Mouse (Mus musculus) thymus, adult 2 months (tissue): Measurements from ENCODE around the gene Trp53i11. TPM values are rescaled to one million over a fixed set of nuclear protein-coding genes. Genes with fewer than 3 reads are reported as not detected.

Experiments
- DNase-seq: peaks from one replicate; pipeline ENCODE4 v3.0.0; 2021
- H3K27ac ChIP-seq: fragments of 200-500 bp; 2 replicates; pipeline ENCODE4 v1.5.1; 2012; ENCODE audit warnings: low read length, control low read depth; ENCODE audit not compliant: control insufficient read depth, insufficient read depth
- H3K27me3 ChIP-seq: fragments of 200-500 bp; 2 replicates; pipeline ENCODE4 v1.6.1; 2012; ENCODE audit warnings: mild to moderate bottlenecking, low read length, moderate library complexity, mixed read lengths; ENCODE audit not compliant: control insufficient read depth, insufficient read depth
- H3K36me3 ChIP-seq: fragments of 200-500 bp; 2 replicates; pipeline ENCODE4 v1.6.1; 2012; ENCODE audit warnings: mild to moderate bottlenecking, low read length, moderate library complexity; ENCODE audit not compliant: control insufficient read depth, insufficient read depth
- H3K4me1 ChIP-seq: fragments of 200-500 bp; replicated peaks from 2 replicates; pipeline ENCODE4 v1.6.1; 2012; ENCODE audit warnings: low read length; ENCODE audit not compliant: control insufficient read depth, insufficient read depth
- H3K4me3 ChIP-seq: fragments of 200-500 bp; 2 replicates; pipeline ENCODE4 v1.5.1; 2012; ENCODE audit warnings: mild to moderate bottlenecking, low read length, control low read depth, moderate library complexity; ENCODE audit not compliant: control insufficient read depth, insufficient read depth
- CTCF ChIP-seq: fragments of 200-500 bp; IDR thresholded peaks from 2 replicates; pipeline ENCODE4 v1.5.1; 2012; ENCODE audit warnings: mild to moderate bottlenecking, control low read depth, low read length, moderate library complexity, borderline replicate concordance; ENCODE audit not compliant: control insufficient read depth, poor library complexity, insufficient read depth; ENCODE audit errors: extremely low read depth
- POLR2A ChIP-seq: fragments of 200-500 bp; IDR thresholded peaks from 2 replicates; pipeline ENCODE4 v1.6.1; 2012; ENCODE audit warnings: mild to moderate bottlenecking, low read length, control low read depth, moderate library complexity; ENCODE audit not compliant: control insufficient read depth, poor library complexity, insufficient read depth; ENCODE audit errors: extremely low read depth
- WGBS: fragments of 180-500 bp; shearing (Covaris S2); methylation state at CpG from one replicate; pipeline ENCODE4 v1.1.7; 2018; 5-methylcytosine and 5-hydroxymethylcytosine counted together
- polyA plus RNA-seq: library from polyadenylated mRNA; depleted of rRNA; stranded (reverse); fragments of >200 nt; gene quantifications from 2 replicates; pipeline ENCODE4 v1.2.3, GENCODE M21; 2012; rRNA removed

The Trp53i11 gene
- 444 and 462 TPM in 2 replicates for polyA plus RNA-seq

- Histone ChIP-seq H3K36me3 (no peaks in the 10 kb centered on the region), H3K4me3 (peak within 1 kb of the TSS; percentile 62), H3K27ac (peak within 1 kb of the TSS; percentile 98), H3K27me3 (no peaks in the 10 kb centered on the region), H3K4me1 (peaks cover 45% of the 10 kb centered on the region)
- peak; percentile 74 for TF ChIP-seq POLR2A
- peak; percentile 81; the same call in 1 of the 2 replicates for TF ChIP-seq CTCF
- under 1% methylated on average over 69 of the region's 69 CpGs for WGBS
- DNase-seq = peak; percentile 99
Observed at GRCm38 (mm10) chr2:93187323-93187996, at the start of gene Trp53i11. Gene Trp53i11 (plus strand): TSS chr2:93187548.

GRCm38 (mm10) chr2:93139476-93139875 is 47.9 kb upstream of the Trp53i11 start:
- DNase-seq = no peak
- WGBS = 93% methylated on average over 7 of the region's 7 CpGs
- no peaks in the 10 kb centered on the region for H3K36me3 ChIP-seq
- H3K4me3 ChIP-seq = no peak overlapping the region
- peaks cover 9% of the 10 kb centered on the region for H3K4me1 ChIP-seq
- no peaks in the 10 kb centered on the region for H3K27me3 ChIP-seq
- no peak overlapping the region for H3K27ac ChIP-seq
- TF ChIP-seq CTCF = no peak
- no peak for TF ChIP-seq POLR2A

- TF ChIP-seq POLR2A (no peak), CTCF (no peak)
- H3K27me3 ChIP-seq = no peaks in the 10 kb centered on the region
- 0 out of 2 replicates have a peak, but pooled peaks cover 3% of the 10 kb centered on the region for H3K4me1 ChIP-seq
- no peak for DNase-seq
- H3K36me3 ChIP-seq = no peaks in the 10 kb centered on the region
- WGBS = 87% methylated on average over 3 of the region's 3 CpGs
- H3K4me3 ChIP-seq = no peak overlapping the region
- H3K27ac ChIP-seq = no peak overlapping the region
Observed at GRCm38 (mm10) chr2:93141329-93141728, 46.0 kb upstream of the Trp53i11 start.

- Histone ChIP-seq H3K4me3 (no peak overlapping the region), H3K27ac (no peak overlapping the region), H3K4me1 (0 out of 2 replicates have a peak, but pooled peaks cover 3% of the 10 kb centered on the region), H3K27me3 (no peaks in the 10 kb centered on the region), H3K36me3 (no peaks in the 10 kb centered on the region)
- TF ChIP-seq POLR2A = no peak
- no peak for TF ChIP-seq CTCF
- WGBS = 93% methylated on average over 7 of the region's 7 CpGs
- DNase-seq = no peak
Observed at GRCm38 (mm10) chr2:93142616-93143015, 44.7 kb upstream of the Trp53i11 start.

- H3K27me3 ChIP-seq = no peaks in the 10 kb centered on the region
- no peak overlapping the region for H3K27ac ChIP-seq
- 96% methylated on average over 3 of the region's 3 CpGs for WGBS
- H3K36me3 ChIP-seq = no peaks in the 10 kb centered on the region
- H3K4me1 ChIP-seq = 0 out of 2 replicates have a peak, but pooled peaks cover 3% of the 10 kb centered on the region
- DNase-seq = no peak
- TF ChIP-seq CTCF (no peak), POLR2A (no peak)
- H3K4me3 ChIP-seq = no peak overlapping the region
Observed at GRCm38 (mm10) chr2:93144126-93144525, 43.2 kb upstream of the Trp53i11 start.

GRCm38 (mm10) chr2:93150009-93150408 is 37.3 kb upstream of the Trp53i11 start:
- TF ChIP-seq POLR2A = no peak
- TF ChIP-seq CTCF = no peak
- H3K27me3 ChIP-seq = no peaks in the 10 kb centered on the region
- H3K27ac ChIP-seq = no peak overlapping the region
- no peak for DNase-seq
- WGBS = 97% methylated on average over 2 of the region's 2 CpGs
- H3K4me1 ChIP-seq = peaks cover 24% of the 10 kb centered on the region
- no peaks in the 10 kb centered on the region for H3K36me3 ChIP-seq
- no peak overlapping the region for H3K4me3 ChIP-seq
